Comparison of ENCODE assay signal across 11 mouse cellular contexts in the genomic region with DNA sequence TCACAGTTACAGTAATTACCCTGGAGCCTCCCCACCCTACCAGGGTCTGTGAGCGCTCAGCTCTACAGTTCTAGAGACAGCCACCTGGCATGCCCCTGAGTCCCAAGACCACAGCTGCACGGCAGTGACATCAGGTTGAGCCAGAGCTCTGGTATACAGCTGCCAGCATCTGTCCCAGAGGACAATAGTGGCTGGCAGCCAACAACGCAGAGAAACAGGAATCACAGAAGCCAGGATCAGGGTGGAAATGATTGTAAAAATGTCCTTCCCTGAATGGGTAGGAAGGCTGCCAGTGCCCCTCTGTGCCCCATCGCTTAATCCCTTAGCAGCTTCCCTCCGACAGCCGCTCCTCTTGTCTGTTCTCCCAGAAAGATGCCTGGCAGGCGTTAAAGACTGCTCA.
DNase-seq lines count a peak whose midpoint lies in the region; ATAC-seq and TF ChIP-seq lines count a peak whose summit lies in the region.
"Had no signal": no experiment of that assay in that cellular context is flagged by ENCODE, and none has a peak within 500 bp of the region (broad histone marks: within the 10 kb centered on the region; RNA-seq: fewer than 3 reads in every experiment).

No protein-coding gene starts in this region.

- H3K4me1 ChIP-seq in heart, postnatal 0 days (ENCODE audit: control insufficient read depth, insufficient read depth) = 0 out of 2 replicates have a peak, but pooled peaks cover 4% of the 10 kb centered on the region
- peaks cover 6% of the 10 kb centered on the region; the same call in 1 of the 2 replicates for H3K4me1 ChIP-seq in heart, embryonic 12.5 days (replicated peaks)
- H3K4me1 ChIP-seq in midbrain, embryonic 13.5 days (replicated peaks) = peaks cover 17% of the 10 kb centered on the region
- H3K4me1 ChIP-seq: intestine, embryonic 15.5 days had no signal

- TF ChIP-seq POLR2A in brain, embryonic 14.5 days (IDR thresholded peaks at IDR 0.05; ENCODE audit: borderline replicate concordance, extremely low read depth, insufficient read depth, insufficient read length, poor library complexity, severe bottlenecking) = no peak

- no peak for DNase-seq in heart, postnatal 0 days (ENCODE audit: low spot score)
- DNase-seq in brain, embryonic 14.5 days (ENCODE audit: low read depth) = peak; percentile 73
- DNase-seq in frontal cortex, postnatal 10 days (ENCODE audit: low spot score in 2 of 2) = no peak
- DNase-seq in lung, postnatal 10 days = no peak
- no peak for DNase-seq in urinary bladder, postnatal 10 days (ENCODE audit: low spot score)
- DNase-seq: lung, postnatal 4 days; thymus, adult 2 months had no signal

- no peaks in the 10 kb centered on the region for H3K36me3 ChIP-seq in heart, postnatal 0 days (replicated peaks; ENCODE audit: control insufficient read depth, insufficient read depth, low read length)
- no peaks in the 10 kb centered on the region for H3K36me3 ChIP-seq in heart, embryonic 12.5 days
- H3K36me3 ChIP-seq in C2C12 (ENCODE audit: control insufficient read depth, insufficient read depth) = no peaks in the 10 kb centered on the region
- no peaks in the 10 kb centered on the region for H3K36me3 ChIP-seq in midbrain, embryonic 13.5 days
- H3K36me3 ChIP-seq: intestine, embryonic 15.5 days had no signal

- no peak overlapping the region for H3K4me3 ChIP-seq in heart, postnatal 0 days (ENCODE audit: low read depth, low read length)
- H3K4me3 ChIP-seq in heart, embryonic 12.5 days = no peak overlapping the region
- no peak overlapping the region for H3K4me3 ChIP-seq in C2C12 (ENCODE audit: insufficient read depth, poor library complexity, severe bottlenecking)
- H3K4me3 ChIP-seq in midbrain, embryonic 13.5 days (replicated peaks) = no peak overlapping the region
- H3K4me3 ChIP-seq: intestine, embryonic 15.5 days had no signal

- H3K27me3 ChIP-seq in heart, postnatal 0 days (ENCODE audit: control insufficient read depth, insufficient read depth, low read length) = no peaks in the 10 kb centered on the region
- H3K27me3 ChIP-seq in heart, embryonic 12.5 days (replicated peaks) = no peaks in the 10 kb centered on the region
- H3K27me3 ChIP-seq in C2C12 (ENCODE audit: control insufficient read depth, insufficient read depth, insufficient read length) = no peaks in the 10 kb centered on the region
- H3K27me3 ChIP-seq in midbrain, embryonic 13.5 days = no peaks in the 10 kb centered on the region
- H3K27me3 ChIP-seq: intestine, embryonic 15.5 days had no signal

- peak; percentile 24; the same call in 1 of the 2 replicates for ATAC-seq in heart, postnatal 0 days (ENCODE audit: insufficient read depth, low read depth)
- ATAC-seq in heart, embryonic 12.5 days (ENCODE audit: insufficient number of reproducible peaks, low FRiP score) = no peak
- peak; percentile 84 for ATAC-seq in midbrain, embryonic 13.5 days
- ATAC-seq: intestine, embryonic 15.5 days had no signal

- no peak for TF ChIP-seq CTCF in heart, postnatal 0 days (IDR thresholded peaks at IDR 0.05; ENCODE audit: low read depth)
- TF ChIP-seq CTCF in C2C12 (IDR thresholded peaks at IDR 0.05; ENCODE audit: control insufficient read depth, insufficient read depth, insufficient read length) = no peak
- no peak for TF ChIP-seq CTCF in brain, embryonic 14.5 days (IDR thresholded peaks at IDR 0.05; ENCODE audit: borderline replicate concordance, extremely low read depth, insufficient read depth, insufficient read length)

- no peak overlapping the region for H3K9ac ChIP-seq in heart, postnatal 0 days (replicated peaks; ENCODE audit: low read depth, low read length)
- no peak overlapping the region for H3K9ac ChIP-seq in heart, embryonic 12.5 days
- no peak overlapping the region for H3K9ac ChIP-seq in midbrain, embryonic 13.5 days (replicated peaks)
- H3K9ac ChIP-seq: intestine, embryonic 15.5 days had no signal

- no peak for TF ChIP-seq EP300 in heart, postnatal 0 days (IDR thresholded peaks at IDR 0.05; ENCODE audit: low read depth)

- H3K79me3 ChIP-seq in C2C12 (ENCODE audit: low read depth) = no peaks in the 10 kb centered on the region

- H3K27ac ChIP-seq in heart, postnatal 0 days (ENCODE audit: low read depth) = no peak overlapping the region
- H3K27ac ChIP-seq in heart, embryonic 12.5 days (ENCODE audit: poor library complexity, severe bottlenecking) = no peak overlapping the region
- no peak overlapping the region for H3K27ac ChIP-seq in midbrain, embryonic 13.5 days
- H3K27ac ChIP-seq: intestine, embryonic 15.5 days had no signal

- no peaks in the 10 kb centered on the region for H3K9me3 ChIP-seq in heart, postnatal 0 days (replicated peaks; ENCODE audit: control insufficient read depth, low read length)
- no peaks in the 10 kb centered on the region for H3K9me3 ChIP-seq in heart, embryonic 12.5 days (replicated peaks)
- no peaks in the 10 kb centered on the region for H3K9me3 ChIP-seq in midbrain, embryonic 13.5 days
- H3K9me3 ChIP-seq: intestine, embryonic 15.5 days had no signal

- no peaks in the 10 kb centered on the region for H3K79me2 ChIP-seq in C2C12 (ENCODE audit: control insufficient read depth, insufficient read depth)

- H3K4me2 ChIP-seq in heart, postnatal 0 days (ENCODE audit: low read depth, low read length) = no peak overlapping the region
- no peak overlapping the region for H3K4me2 ChIP-seq in heart, embryonic 12.5 days
- H3K4me2 ChIP-seq in midbrain, embryonic 13.5 days (replicated peaks) = no peak overlapping the region
- H3K4me2 ChIP-seq: intestine, embryonic 15.5 days had no signal

- 39% methylated on average over 7 of the region's 7 CpGs for WGBS in heart, postnatal 0 days
- WGBS in heart, embryonic 12.5 days = 65% methylated on average over 7 of the region's 7 CpGs
- WGBS in midbrain, embryonic 13.5 days = 50% methylated on average over 7 of the region's 7 CpGs

- H3ac ChIP-seq in C2C12 (ENCODE audit: control insufficient read depth, insufficient read length, low read depth) = no peak overlapping the region

TF ChIP-seq in C2C12, 6 proteins besides CTCF, POLR2A, EP300 and RAD21:
- TF ChIP-seq USF1 (IDR thresholded peaks at IDR 0.05; ENCODE audit: low read depth) (no peak), MYOD1 (IDR thresholded peaks at IDR 0.05; ENCODE audit: control insufficient read depth, insufficient read length, low read depth) (peak; percentile 84)
